Mouse (Mus musculus): ENCODE results near the gene Nudt5. TPM values are rescaled to one million over a fixed set of nuclear protein-coding genes. Genes with fewer than 3 reads are reported as not detected.
"Not testable (repeated sequence)": the region's sequence is repeated elsewhere in the genome, so short reads cannot be mapped to it uniquely, and the experiment has no call there.

Nudt5 gene
- 15.2 and 15.7 TPM in 2 replicates for polyA plus RNA-seq (2012; rRNA removed)

DNA sequence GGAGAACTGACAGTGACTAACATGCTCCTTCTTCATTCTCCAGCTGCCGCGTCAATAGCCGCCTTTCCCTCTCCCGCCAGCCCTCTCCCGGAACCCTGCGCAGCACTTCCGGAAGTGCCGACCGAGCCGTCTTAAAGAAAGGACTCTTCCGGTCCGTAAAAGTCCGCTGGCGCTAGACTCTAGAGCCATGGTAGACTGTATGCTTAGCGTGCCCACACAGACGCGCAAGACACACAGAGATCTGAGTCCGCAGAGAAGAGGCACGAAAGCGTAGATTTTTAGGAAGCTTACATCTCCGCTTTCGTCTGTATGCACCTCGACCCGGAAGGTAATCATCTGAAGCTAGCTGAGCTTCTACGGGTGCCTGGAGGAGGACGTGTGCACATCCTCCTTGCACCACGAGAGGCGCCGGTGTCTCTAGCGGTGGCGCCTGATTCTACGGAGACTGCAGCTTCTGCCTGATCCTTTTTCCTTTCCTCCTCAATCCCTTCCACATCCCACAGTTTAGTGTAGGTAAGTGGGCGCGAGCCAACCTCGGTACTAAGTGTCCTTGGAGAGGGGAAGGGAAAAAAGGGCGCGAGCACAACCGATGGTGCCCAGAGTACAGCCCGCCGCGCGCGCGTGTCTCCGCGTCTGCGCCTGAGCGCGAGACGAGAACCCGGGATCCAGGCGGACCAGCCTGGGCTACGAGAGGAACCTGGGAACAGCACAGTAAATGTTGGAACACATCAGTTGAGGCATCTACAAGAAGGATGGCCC is at the start of gene Nudt5, which contains the start of gene Cdc123:
Gene Nudt5, plus strand, starts transcription at position 147 of the 759 bp plus-strand sequence.
Gene Cdc123, minus strand, starts transcription at position 292 of the 759 bp plus-strand sequence.
- Histone ChIP-seq H3K27me3 (ENCODE audit: control insufficient read depth, insufficient read depth, low read length) (no peaks in the 10 kb centered on the region), H3K27ac (ENCODE audit: insufficient read depth, low read length) (peak within 1 kb of the TSS; percentile 91), H3K4me1 (ENCODE audit: control insufficient read depth, insufficient read depth, low read length) (no peaks in the 10 kb centered on the region), H3K4me3 (replicated peaks; ENCODE audit: insufficient read depth, low read depth, low read length) (peak within 1 kb of the TSS; percentile 99)
- peak; percentile 93 to 94 for DNase-seq
- peak; percentile 77 for TF ChIP-seq CTCF (IDR thresholded peaks at IDR 0.05; ENCODE audit: borderline replicate concordance, insufficient read depth, low read depth, low read length)
- TF ChIP-seq POLR2A (IDR thresholded peaks at IDR 0.05; ENCODE audit: borderline replicate concordance, insufficient read depth, low read length), result peak; percentile 78; the same call in 1 of the 2 replicates
- under 1% methylated on average over 53 of the region's 53 CpGs for WGBS

DNA sequence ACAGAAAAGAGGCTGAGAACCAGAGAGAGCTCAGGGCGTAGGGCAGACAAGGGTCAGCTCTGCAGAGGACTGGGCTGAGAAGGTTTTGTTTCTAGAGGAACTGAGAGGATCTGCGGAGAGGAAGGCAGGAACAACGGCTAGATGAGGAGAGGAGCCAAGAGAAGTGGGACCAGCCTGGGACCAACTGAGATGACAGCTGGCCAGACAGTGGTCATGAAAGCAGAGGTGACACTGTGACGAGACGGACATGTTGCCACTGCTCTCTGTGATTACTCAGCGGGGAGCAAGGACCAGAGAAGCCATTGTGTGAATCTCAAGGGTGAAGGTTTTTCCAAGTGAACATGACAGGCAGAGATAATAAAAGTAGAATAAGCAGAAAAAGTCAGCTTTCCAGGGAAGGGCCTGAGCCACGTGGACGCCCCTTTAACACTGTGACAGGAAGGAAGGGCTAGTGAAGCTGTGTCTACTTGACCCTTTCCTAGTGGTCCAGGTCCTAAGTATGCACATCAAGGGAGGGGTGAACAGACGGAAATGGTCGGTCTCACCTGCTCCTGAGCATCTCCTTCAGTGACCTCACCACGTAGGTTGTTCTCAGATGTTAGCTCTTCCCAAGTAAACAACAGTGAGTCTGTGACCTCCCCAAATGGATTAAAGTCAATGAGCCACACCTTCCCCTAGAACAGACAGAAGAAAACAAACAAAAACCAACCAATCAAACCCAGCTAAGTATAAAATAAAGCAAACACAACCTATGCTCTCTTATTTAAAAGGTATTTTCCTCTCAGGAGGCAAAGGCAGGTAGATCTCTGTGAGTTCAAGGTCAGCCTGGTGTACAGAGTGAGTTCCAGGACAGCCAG is 46.8 kb upstream of the Nudt5 start:
- H3K27me3 ChIP-seq (ENCODE audit: control insufficient read depth, insufficient read depth, low read length), result no peaks in the 10 kb centered on the region
- H3K4me3 ChIP-seq (replicated peaks; ENCODE audit: insufficient read depth, low read depth, low read length), result no peak overlapping the region
- no peak for DNase-seq
- TF ChIP-seq POLR2A (IDR thresholded peaks at IDR 0.05; ENCODE audit: borderline replicate concordance, insufficient read depth, low read length) (no peak), CTCF (IDR thresholded peaks at IDR 0.05; ENCODE audit: borderline replicate concordance, insufficient read depth, low read depth, low read length) (0 out of 2 replicates have a peak, but pooled peaks have one; percentile 5)
- no peak overlapping the region for H3K27ac ChIP-seq (ENCODE audit: insufficient read depth, low read length)
- H3K4me1 ChIP-seq (ENCODE audit: control insufficient read depth, insufficient read depth, low read length), result no peaks in the 10 kb centered on the region
- 81% methylated on average over 11 of the region's 11 CpGs for WGBS

DNA sequence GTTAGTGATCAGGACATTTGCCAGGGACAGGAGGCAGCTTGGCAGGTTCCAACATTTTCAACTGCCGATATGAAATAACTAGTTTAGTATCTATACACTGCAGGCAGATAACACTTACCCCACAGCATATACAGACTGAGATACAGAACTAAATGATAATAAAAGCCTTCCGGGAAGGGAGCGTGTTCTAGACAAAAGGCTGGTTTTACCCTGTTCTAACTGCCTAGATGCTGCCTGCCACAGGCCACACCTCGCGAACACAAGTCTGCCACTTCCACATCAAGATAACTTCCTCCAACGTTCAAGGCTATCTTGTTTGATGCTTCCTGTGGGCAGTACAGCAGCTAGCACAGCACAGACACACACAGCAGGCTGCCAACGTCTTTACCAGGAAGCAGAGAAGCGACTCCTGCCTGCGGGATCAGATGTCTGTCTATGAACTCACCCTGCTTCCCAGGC is 43.6 kb upstream of the Nudt5 start:
- no peaks in the 10 kb centered on the region for H3K4me1 ChIP-seq (ENCODE audit: control insufficient read depth, insufficient read depth, low read length)
- no peak for TF ChIP-seq CTCF (IDR thresholded peaks at IDR 0.05; ENCODE audit: borderline replicate concordance, insufficient read depth, low read depth, low read length)
- TF ChIP-seq POLR2A (IDR thresholded peaks at IDR 0.05; ENCODE audit: borderline replicate concordance, insufficient read depth, low read length), result no peak
- H3K27me3 ChIP-seq (ENCODE audit: control insufficient read depth, insufficient read depth, low read length), result no peaks in the 10 kb centered on the region
- WGBS, result 81% methylated on average over 9 of the region's 9 CpGs
- H3K4me3 ChIP-seq (replicated peaks; ENCODE audit: insufficient read depth, low read depth, low read length), result no peak overlapping the region
- DNase-seq, result no peak
- no peak overlapping the region for H3K27ac ChIP-seq (ENCODE audit: insufficient read depth, low read length)

DNA sequence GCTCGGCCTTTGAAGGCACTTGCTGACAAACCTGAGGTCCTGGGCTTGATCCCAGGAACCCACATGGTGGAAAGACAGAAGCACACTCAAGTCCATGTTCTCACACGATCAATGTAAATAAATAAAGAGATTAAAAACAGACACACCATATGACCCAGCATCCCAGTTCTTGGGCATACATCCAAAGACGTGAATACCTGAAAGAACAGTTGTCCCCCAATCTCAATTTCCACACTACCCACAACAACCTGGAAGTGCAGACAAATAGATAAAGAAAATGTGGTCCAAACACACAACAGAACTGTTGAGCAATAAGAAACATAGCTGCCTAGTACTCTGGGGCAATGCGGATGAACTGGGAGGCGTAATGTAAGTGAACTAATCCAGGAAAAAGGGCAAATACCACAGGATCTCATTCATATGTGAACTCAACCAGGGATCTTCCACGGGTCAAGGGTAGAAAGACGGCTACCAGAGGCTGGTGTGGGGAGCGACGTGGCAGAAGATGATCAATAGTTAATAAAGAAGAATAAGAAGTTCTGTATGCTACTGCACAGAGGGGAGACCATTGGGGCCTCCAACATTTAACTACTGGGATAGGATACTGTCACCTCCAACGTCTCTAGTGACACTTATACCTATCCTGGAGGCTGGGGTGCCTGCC is 42.8 kb upstream of the Nudt5 start:
- Histone ChIP-seq H3K27ac (ENCODE audit: insufficient read depth, low read length) (no peak overlapping the region), H3K27me3 (ENCODE audit: control insufficient read depth, insufficient read depth, low read length) (no peaks in the 10 kb centered on the region), H3K4me1 (ENCODE audit: control insufficient read depth, insufficient read depth, low read length) (no peaks in the 10 kb centered on the region), H3K4me3 (replicated peaks; ENCODE audit: insufficient read depth, low read depth, low read length) (no peak overlapping the region)
- TF ChIP-seq POLR2A (IDR thresholded peaks at IDR 0.05; ENCODE audit: borderline replicate concordance, insufficient read depth, low read length) (no peak), CTCF (IDR thresholded peaks at IDR 0.05; ENCODE audit: borderline replicate concordance, insufficient read depth, low read depth, low read length) (no peak)
- WGBS, result 94% methylated on average over 10 of the region's 10 CpGs
- DNase-seq, result no peak

DNA sequence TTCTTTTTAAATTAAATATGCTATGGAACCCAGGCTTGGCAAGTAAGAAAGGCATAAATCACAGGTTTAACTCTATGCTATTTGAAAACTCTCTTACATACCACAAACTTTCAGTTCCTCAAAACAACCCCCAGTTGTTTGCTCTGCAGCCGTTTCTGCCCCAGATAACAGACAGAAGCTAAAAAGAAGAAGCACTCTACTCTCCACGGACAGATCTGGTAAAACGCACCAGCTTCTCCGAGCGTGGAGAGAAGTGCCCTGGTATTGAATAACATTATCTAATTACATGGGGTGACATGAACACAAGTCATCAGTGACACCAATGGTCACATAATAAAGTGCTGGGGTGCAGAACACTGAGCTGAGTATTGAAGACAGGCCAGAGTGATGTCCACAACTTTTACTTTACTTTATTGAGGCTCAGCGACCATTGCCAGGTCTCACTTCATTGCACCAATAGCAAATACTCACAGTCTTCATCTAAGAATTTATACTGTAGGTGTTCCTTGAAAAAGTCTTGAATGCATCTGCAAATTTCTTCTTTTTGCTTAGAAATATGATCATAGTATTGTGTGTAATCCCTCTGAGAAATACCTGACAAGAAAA is 40.3 kb upstream of the Nudt5 start:
- WGBS, result 90% methylated on average over 6 of the region's 6 CpGs
- Histone ChIP-seq H3K27me3 (ENCODE audit: control insufficient read depth, insufficient read depth, low read length) (no peaks in the 10 kb centered on the region), H3K4me1 (ENCODE audit: control insufficient read depth, insufficient read depth, low read length) (no peaks in the 10 kb centered on the region), H3K27ac (ENCODE audit: insufficient read depth, low read length) (no peak overlapping the region), H3K4me3 (replicated peaks; ENCODE audit: insufficient read depth, low read depth, low read length) (no peak overlapping the region)
- no peak for TF ChIP-seq CTCF (IDR thresholded peaks at IDR 0.05; ENCODE audit: borderline replicate concordance, insufficient read depth, low read depth, low read length)
- no peak for TF ChIP-seq POLR2A (IDR thresholded peaks at IDR 0.05; ENCODE audit: borderline replicate concordance, insufficient read depth, low read length)
- no peak for DNase-seq

- no peaks in the 10 kb centered on the region for H3K27me3 ChIP-seq (ENCODE audit: control insufficient read depth, insufficient read depth, low read length)
- no peak for TF ChIP-seq POLR2A (IDR thresholded peaks at IDR 0.05; ENCODE audit: borderline replicate concordance, insufficient read depth, low read length)
- no peak for TF ChIP-seq CTCF (IDR thresholded peaks at IDR 0.05; ENCODE audit: borderline replicate concordance, insufficient read depth, low read depth, low read length)
- no peak for DNase-seq
- H3K4me3 ChIP-seq (replicated peaks; ENCODE audit: insufficient read depth, low read depth, low read length), result no peak overlapping the region
- H3K27ac ChIP-seq (ENCODE audit: insufficient read depth, low read length), result no peak overlapping the region
- H3K4me1 ChIP-seq (ENCODE audit: control insufficient read depth, insufficient read depth, low read length), result no peaks in the 10 kb centered on the region
- 96% methylated on average over 7 of the region's 7 CpGs for WGBS
These were observed 39.6 kb upstream of the Nudt5 start for GRCm38 (mm10) chr2:5805228-5805627.

DNA sequence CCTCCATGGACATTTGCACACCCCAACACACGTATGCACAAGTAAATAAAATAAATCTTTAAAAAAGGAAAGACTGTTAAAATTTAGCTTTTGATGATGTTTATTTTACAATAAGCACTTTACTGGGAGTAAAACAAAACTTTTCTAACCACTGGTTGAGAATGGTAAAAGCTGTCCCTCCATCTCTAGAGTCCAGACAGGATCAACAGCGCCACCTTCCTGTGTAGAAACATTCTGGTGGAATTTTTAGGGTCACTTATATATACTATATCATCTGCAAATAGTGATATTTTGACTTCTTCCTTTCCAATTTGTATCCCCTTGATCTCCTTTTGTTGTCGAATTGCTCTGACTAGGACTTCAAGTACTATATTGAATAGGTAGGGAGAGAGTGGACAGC is 38.6 kb upstream of the Nudt5 start:
- not testable (repeated sequence) for H3K4me1 ChIP-seq (ENCODE audit: control insufficient read depth, insufficient read depth, low read length); DNase-seq; H3K4me3 ChIP-seq (replicated peaks; ENCODE audit: insufficient read depth, low read depth, low read length); H3K27me3 ChIP-seq (ENCODE audit: control insufficient read depth, insufficient read depth, low read length); H3K27ac ChIP-seq (ENCODE audit: insufficient read depth, low read length)
- 86% methylated on average over 3 of the region's 3 CpGs for WGBS

Measured in cerebellum, adult 2 months (tissue).